Comparison of ENCODE assay signal across 19 mouse cellular contexts in the genomic region with DNA sequence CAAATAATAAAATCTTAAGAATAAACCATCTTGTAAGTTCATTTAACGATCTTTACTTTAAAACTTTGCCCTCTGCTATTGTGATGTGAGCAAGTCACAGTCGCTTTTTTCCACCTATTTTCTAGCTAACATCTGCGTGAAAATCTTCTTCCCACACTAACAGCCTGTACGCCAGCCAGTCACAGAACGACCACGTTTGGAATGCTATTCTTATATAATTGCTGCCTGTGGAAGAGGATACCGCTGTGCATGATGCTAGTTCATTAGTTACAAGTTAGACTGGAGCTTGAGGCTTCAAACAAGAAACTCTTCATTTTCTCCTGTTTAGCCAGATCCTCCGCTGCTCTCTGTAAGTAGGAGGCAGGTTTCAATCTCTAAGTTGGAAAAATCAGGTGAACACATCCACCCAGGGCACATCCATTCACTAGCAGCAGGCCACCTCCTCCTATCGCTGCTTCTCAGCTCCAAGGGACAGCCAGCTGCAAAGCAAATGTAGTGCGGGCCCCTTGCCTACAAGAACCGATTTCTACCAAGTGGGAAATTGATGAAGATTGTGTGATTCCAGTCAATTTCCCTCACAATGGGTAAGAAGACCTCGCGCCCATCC.
DNase-seq lines count a peak whose midpoint lies in the region; ATAC-seq and TF ChIP-seq lines count a peak whose summit lies in the region.
"Had no signal": no experiment of that assay in that cellular context is flagged by ENCODE, and none has a peak within 500 bp of the region (broad histone marks: within the 10 kb centered on the region; RNA-seq: fewer than 3 reads in every experiment).

No protein-coding gene starts in this region.

- ATAC-seq in midbrain, postnatal 0 days (ENCODE audit: low FRiP score) = no peak
- ATAC-seq in midbrain, embryonic 16.5 days = no peak
- ATAC-seq in megakaryocyte progenitor cell, adult 5-6 weeks (replicated peaks; ENCODE audit: poor library complexity) = no peak
- ATAC-seq: forebrain, embryonic 15.5 days; inflammation-experienced regulatory T-cells, adult 6 months; lung, postnatal 0 days had no signal

- H3K4me2 ChIP-seq in midbrain, postnatal 0 days (ENCODE audit: low read depth, low read length, poor library complexity, severe bottlenecking) = no peak overlapping the region
- no peak overlapping the region for H3K4me2 ChIP-seq in midbrain, embryonic 16.5 days (ENCODE audit: low read length)
- H3K4me2 ChIP-seq: embryonic facial prominence, embryonic 15.5 days; forebrain, embryonic 15.5 days; heart, embryonic 13.5 days; kidney, embryonic 15.5 days; liver, embryonic 13.5 days had no signal

- 73% methylated on average over 13 of the region's 13 CpGs for WGBS in midbrain, postnatal 0 days
- 74% methylated on average over 13 of the region's 13 CpGs for WGBS in midbrain, embryonic 16.5 days
- 82% methylated on average over 13 of the region's 13 CpGs for WGBS in embryonic facial prominence, embryonic 10.5 days

- no peak for TF ChIP-seq CTCF in midbrain, postnatal 0 days (IDR thresholded peaks at IDR 0.05)
- TF ChIP-seq CTCF in left cerebral cortex, adult 2 months (IDR thresholded peaks at IDR 0.05) = no peak

- no peak overlapping the region for H3K4me3 ChIP-seq in midbrain, postnatal 0 days (ENCODE audit: low read depth, low read length)
- H3K4me3 ChIP-seq in midbrain, embryonic 16.5 days (ENCODE audit: low read depth, low read length) = no peak overlapping the region
- no peak overlapping the region for H3K4me3 ChIP-seq in left cerebral cortex, adult 2 months
- H3K4me3 ChIP-seq in embryonic facial prominence, embryonic 10.5 days = no peak overlapping the region
- H3K4me3 ChIP-seq: embryonic facial prominence, embryonic 15.5 days; forebrain, embryonic 15.5 days; heart, embryonic 13.5 days; kidney, embryonic 15.5 days; liver, embryonic 13.5 days; midbrain, embryonic 10.5 days had no signal

- peak; percentile 16 for DNase-seq in midbrain, postnatal 0 days (ENCODE audit: low spot score)
- DNase-seq in layer of hippocampus, adult 11-12 months (ENCODE audit: low spot score) = peak; percentile 27
- DNase-seq in left cerebral cortex, adult 2 months (ENCODE audit: extremely low spot score in 1 of 2, low spot score in 2 of 2) = peak; percentile 12 to 18
- peak; percentile 41 for DNase-seq in telencephalon, adult 2 months (ENCODE audit: low read depth, low spot score)
- no peak for DNase-seq in embryonic facial prominence, embryonic 10.5 days (ENCODE audit: low spot score)
- no peak for DNase-seq in gastrocnemius, postnatal 4 days (ENCODE audit: low spot score in 2 of 2)
- DNase-seq: adrenal gland, postnatal 10 days; gastrocnemius, postnatal 14 days; liver, embryonic 13.5 days; thymus, postnatal 25 days had no signal

- intact Hi-C loops in left cerebral cortex, adult 2 months (cut with DNase I) = no loop called here

- no peaks in the 10 kb centered on the region for H3K36me3 ChIP-seq in midbrain, postnatal 0 days (ENCODE audit: insufficient read depth, low read length)
- H3K36me3 ChIP-seq in midbrain, embryonic 16.5 days (ENCODE audit: control insufficient read depth, insufficient read depth, low read length) = no peaks in the 10 kb centered on the region
- no peaks in the 10 kb centered on the region for H3K36me3 ChIP-seq in embryonic facial prominence, embryonic 10.5 days (replicated peaks)
- H3K36me3 ChIP-seq: embryonic facial prominence, embryonic 15.5 days; forebrain, embryonic 15.5 days; heart, embryonic 13.5 days; kidney, embryonic 15.5 days; liver, embryonic 13.5 days; midbrain, embryonic 10.5 days had no signal

- H3K27ac ChIP-seq in midbrain, postnatal 0 days (ENCODE audit: low read depth, low read length) = no peak overlapping the region
- no peak overlapping the region for H3K27ac ChIP-seq in midbrain, embryonic 16.5 days (ENCODE audit: low read length)
- no peak overlapping the region for H3K27ac ChIP-seq in left cerebral cortex, adult 2 months
- H3K27ac ChIP-seq in embryonic facial prominence, embryonic 10.5 days (replicated peaks) = no peak overlapping the region
- H3K27ac ChIP-seq: embryonic facial prominence, embryonic 15.5 days; forebrain, embryonic 15.5 days; heart, embryonic 13.5 days; kidney, embryonic 15.5 days; liver, embryonic 13.5 days; midbrain, embryonic 10.5 days had no signal

- no peak overlapping the region for H3K9ac ChIP-seq in midbrain, postnatal 0 days (replicated peaks; ENCODE audit: low read length, poor library complexity, severe bottlenecking)
- no peak overlapping the region for H3K9ac ChIP-seq in midbrain, embryonic 16.5 days (ENCODE audit: low read depth, low read length)
- H3K9ac ChIP-seq: embryonic facial prominence, embryonic 15.5 days; forebrain, embryonic 15.5 days; heart, embryonic 13.5 days; kidney, embryonic 15.5 days; liver, embryonic 13.5 days had no signal

- no peaks in the 10 kb centered on the region for H3K9me3 ChIP-seq in midbrain, postnatal 0 days (ENCODE audit: low read length)
- H3K9me3 ChIP-seq in midbrain, embryonic 16.5 days (replicated peaks; ENCODE audit: control insufficient read depth, low read length, poor library complexity, severe bottlenecking) = no peaks in the 10 kb centered on the region
- no peaks in the 10 kb centered on the region for H3K9me3 ChIP-seq in embryonic facial prominence, embryonic 10.5 days
- H3K9me3 ChIP-seq: embryonic facial prominence, embryonic 15.5 days; forebrain, embryonic 15.5 days; heart, embryonic 13.5 days; kidney, embryonic 15.5 days; liver, embryonic 13.5 days; midbrain, embryonic 10.5 days had no signal

- no peaks in the 10 kb centered on the region for H3K4me1 ChIP-seq in midbrain, postnatal 0 days (ENCODE audit: insufficient read depth, low read length)
- H3K4me1 ChIP-seq in midbrain, embryonic 16.5 days (ENCODE audit: control insufficient read depth, insufficient read depth, low read length) = no peaks in the 10 kb centered on the region
- no peaks in the 10 kb centered on the region for H3K4me1 ChIP-seq in embryonic facial prominence, embryonic 10.5 days
- H3K4me1 ChIP-seq: embryonic facial prominence, embryonic 15.5 days; forebrain, embryonic 15.5 days; heart, embryonic 13.5 days; kidney, embryonic 15.5 days; liver, embryonic 13.5 days; midbrain, embryonic 10.5 days had no signal

- H3K27me3 ChIP-seq in midbrain, postnatal 0 days (ENCODE audit: insufficient read depth, low read length) = no peaks in the 10 kb centered on the region
- no peaks in the 10 kb centered on the region for H3K27me3 ChIP-seq in midbrain, embryonic 16.5 days (ENCODE audit: control insufficient read depth, insufficient read depth, low read depth, low read length)
- H3K27me3 ChIP-seq in embryonic facial prominence, embryonic 10.5 days (replicated peaks; ENCODE audit: low read depth, poor library complexity, severe bottlenecking) = no peaks in the 10 kb centered on the region
- H3K27me3 ChIP-seq: embryonic facial prominence, embryonic 15.5 days; forebrain, embryonic 15.5 days; heart, embryonic 13.5 days; kidney, embryonic 15.5 days; liver, embryonic 13.5 days had no signal

Comparison
In these comparisons a context has a peak if more than half of its experiments do, and no peak if none do; other contexts are left out.
1. DNase-seq: peak in midbrain, postnatal 0 days (single experiment), layer of hippocampus, adult 11-12 months (single experiment), left cerebral cortex, adult 2 months (2 of 2) and telencephalon, adult 2 months (single experiment); none in embryonic facial prominence, embryonic 10.5 days (single experiment) and gastrocnemius, postnatal 4 days (0 of 2).